Mouse (Mus musculus) forebrain, postnatal 0 days (tissue): ENCODE data around the gene Cct8l1. TPM values are rescaled to one million over a fixed set of nuclear protein-coding genes. Genes with fewer than 3 reads are reported as not detected.
A peak's percentile ranks its signal among the peaks of the same experiment; 100 is the strongest.

Source experiments
- ATAC-seq: fragments of 200-750 bp; cut with Nextera tagmentation; 2 replicates; pipeline ENCODE4 v1.8.0; 2017; ENCODE audit warnings: mild to moderate bottlenecking, moderate library complexity
- DNase-seq: peaks from one replicate; pipeline ENCODE4 v3.0.0-alpha.2; 2015
- H3K27ac ChIP-seq: fragments of 300-500 bp; sonication (generic); 2 replicates; pipeline ENCODE4 v1.5.1; 2014; ENCODE audit warnings: low read depth, mild to moderate bottlenecking, antibody characterized with exemption, low read length, moderate library complexity, mixed read lengths
- H3K27me3 ChIP-seq: fragments of 300-500 bp; sonication (generic); 2 replicates; pipeline ENCODE4 v1.6.1; 2014; ENCODE audit warnings: mild to moderate bottlenecking, low read length, mixed read lengths; ENCODE audit not compliant: insufficient read depth
- H3K36me3 ChIP-seq: fragments of 300-500 bp; sonication (generic); 2 replicates; pipeline ENCODE4 v1.6.1; 2014; ENCODE audit warnings: mild to moderate bottlenecking, moderate library complexity; ENCODE audit not compliant: insufficient read depth
- H3K4me1 ChIP-seq: fragments of 300-500 bp; sonication (generic); 2 replicates; pipeline ENCODE4 v1.6.1; 2014; ENCODE audit warnings: antibody characterized with exemption; ENCODE audit not compliant: insufficient read depth
- H3K4me2 ChIP-seq: fragments of 300-500 bp; sonication (generic); 2 replicates; pipeline ENCODE4 v1.6.1; 2014; ENCODE audit warnings: low read depth, mild to moderate bottlenecking, moderate library complexity
- H3K4me3 ChIP-seq: fragments of 300-500 bp; sonication (generic); 2 replicates; pipeline ENCODE4 v1.5.1; 2014; ENCODE audit warnings: low read depth, low read length, mixed read lengths
- H3K9ac ChIP-seq: fragments of 300-500 bp; sonication (generic); 2 replicates; pipeline ENCODE4 v1.6.1; 2014; ENCODE audit warnings: mild to moderate bottlenecking
- H3K9me3 ChIP-seq: fragments of 300-500 bp; sonication (generic); 2 replicates; pipeline ENCODE4 v1.6.1; 2016; ENCODE audit warnings: low read length
- CTCF ChIP-seq: sonication (generic); IDR thresholded peaks from 2 replicates; pipeline ENCODE4 v1.5.1; 2016; ENCODE audit warnings: antibody characterized with exemption, control low read depth, low read depth
- WGBS: fragments of 180-500 bp; shearing (Covaris S2); extraction: QIAGEN DNeasy Blood & Tissue Kit; methylation state at CpG from one replicate; pipeline ENCODE4 v1.1.7; 2014; 5-methylcytosine and 5-hydroxymethylcytosine counted together
- polyA plus RNA-seq: library from polyadenylated mRNA; unstranded; fragments of >200 nt; fragmentation: Nextera tagmentation; extraction: Ambion mirVana; gene quantifications from 2 replicates; pipeline ENCODE4 v1.2.1, GENCODE M21; 2015
- total RNA-seq: library from RNA; depleted of rRNA; stranded (reverse); fragments of >200 nt; gene quantifications from 2 replicates; pipeline ENCODE4 v1.2.3, GENCODE M21; 2014

The Cct8l1 gene
- total and polyA plus RNA-seq, 2 experiments from 2014 or later, result not detected

- 2% methylated on average over 39 of the region's 54 CpGs for whole genome bisulfite sequencing
- peak within 1 kb of the TSS; percentile 99 for H3K27ac ChIP-seq
- DNase-seq, result peak; percentile 80
- peak within 1 kb of the TSS; percentile 74 for H3K4me2 ChIP-seq
- TF ChIP-seq CTCF, result no peak
- no peaks in the 10 kb centered on the region for H3K27me3 ChIP-seq
- H3K9ac ChIP-seq, result peak within 1 kb of the TSS; percentile 96
- H3K4me1 ChIP-seq, result peaks cover 10% of the 10 kb centered on the region
- ATAC-seq, result no peak; the same call in none of the 2 replicates
- peak within 1 kb of the TSS; percentile 96 for H3K4me3 ChIP-seq
- H3K36me3 ChIP-seq, result no peaks in the 10 kb centered on the region
- no peaks in the 10 kb centered on the region for H3K9me3 ChIP-seq
Measured at GRCm38 (mm10) chr5:25498346-25498820, 17.5 kb upstream of the Cct8l1 start, which contains the start of gene Kmt2c. Gene Kmt2c (minus strand): TSS chr5:25498783.

DNA sequence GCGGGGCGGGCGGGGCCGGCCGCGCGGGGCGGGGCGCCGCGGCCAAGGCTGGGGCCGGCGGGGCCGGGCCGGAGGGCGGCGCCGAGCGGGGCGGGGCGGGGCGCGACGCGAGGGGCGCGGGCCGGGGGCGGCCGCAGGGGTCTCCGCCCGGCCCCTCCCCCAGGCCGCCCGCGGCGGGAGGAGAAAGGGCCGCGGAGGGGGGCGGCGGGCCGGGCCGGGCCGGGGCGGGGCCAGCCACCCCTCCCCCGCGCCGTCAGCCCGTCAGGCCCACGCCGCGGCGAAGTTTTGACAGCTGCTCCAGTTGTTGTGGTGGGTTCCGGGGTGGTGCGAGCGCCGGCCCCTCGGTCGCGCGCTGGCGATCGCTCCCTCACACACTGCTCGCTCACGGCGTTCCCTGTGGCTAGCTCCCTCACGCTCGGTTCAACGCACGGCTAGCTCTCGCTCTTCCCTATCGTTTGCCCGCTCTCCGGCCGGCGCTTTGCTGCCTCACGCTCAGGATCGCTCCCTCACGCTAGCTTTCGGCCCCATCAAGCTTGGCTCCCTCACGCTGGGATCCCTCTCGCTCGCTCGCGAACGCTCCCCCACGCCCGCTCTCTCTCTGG is 16.9 kb upstream of the Cct8l1 start:
- Histone ChIP-seq H3K4me2 (peak overlapping the region; percentile 74), H3K9ac (peak overlapping the region; percentile 96), H3K36me3 (no peaks in the 10 kb centered on the region), H3K4me1 (peaks cover 10% of the 10 kb centered on the region), H3K9me3 (no peaks in the 10 kb centered on the region), H3K27me3 (no peaks in the 10 kb centered on the region), H3K4me3 (peak overlapping the region; percentile 96), H3K27ac (peak overlapping the region; percentile 99)
- DNase-seq (no peak), ATAC-seq (peak; percentile 74)
- under 1% methylated on average over 33 of the region's 87 CpGs for WGBS
- no peak for TF ChIP-seq CTCF

- Histone ChIP-seq H3K9me3 (no peaks in the 10 kb centered on the region), H3K4me3 (peak overlapping the region; percentile 96), H3K4me1 (peaks cover 10% of the 10 kb centered on the region), H3K36me3 (no peaks in the 10 kb centered on the region), H3K27me3 (no peaks in the 10 kb centered on the region), H3K4me2 (peak overlapping the region; percentile 55), H3K9ac (peak overlapping the region; percentile 96), H3K27ac (peak overlapping the region; percentile 99)
- ATAC-seq (peak; percentile 86), DNase-seq (peak; percentile 99)
- WGBS, result under 1% methylated on average over 76 of the region's 90 CpGs
- no peak; the same call in 1 of the 2 replicates for TF ChIP-seq CTCF
Measured at GRCm38 (mm10) chr5:25499423-25500398, 16.2 kb upstream of the Cct8l1 start.

DNA sequence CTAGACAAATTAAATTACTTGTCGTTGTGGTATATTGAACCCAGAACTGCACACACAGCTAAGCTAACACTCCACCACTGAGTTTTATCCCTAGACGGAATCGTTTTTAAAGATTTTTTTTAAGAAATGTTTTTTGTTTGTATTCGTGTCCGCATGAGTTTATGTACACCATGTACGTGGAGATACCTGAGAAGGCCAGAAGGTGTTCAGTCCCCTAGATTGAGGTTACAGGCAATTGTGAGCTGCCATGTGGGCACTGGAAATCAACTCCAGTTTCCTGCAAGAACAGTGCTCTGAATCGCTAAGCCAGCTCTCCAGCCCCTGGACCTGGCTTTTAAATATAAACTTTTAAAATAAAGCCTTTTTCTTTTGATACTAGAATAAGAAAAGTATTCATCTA is 15.2 kb upstream of the Cct8l1 start:
- no peak for TF ChIP-seq CTCF
- no peak overlapping the region for H3K27ac ChIP-seq
- no peaks in the 10 kb centered on the region for H3K9me3 ChIP-seq
- peak overlapping the region; percentile 96 for H3K9ac ChIP-seq
- DNase-seq (no peak), ATAC-seq (no peak)
- H3K4me2 ChIP-seq, result peak overlapping the region; percentile 55
- H3K36me3 ChIP-seq, result no peaks in the 10 kb centered on the region
- 73% methylated on average over 7 of the region's 7 CpGs for WGBS
- H3K4me3 ChIP-seq, result peak overlapping the region; percentile 96
- no peaks in the 10 kb centered on the region for H3K27me3 ChIP-seq
- peaks cover 10% of the 10 kb centered on the region for H3K4me1 ChIP-seq

DNA sequence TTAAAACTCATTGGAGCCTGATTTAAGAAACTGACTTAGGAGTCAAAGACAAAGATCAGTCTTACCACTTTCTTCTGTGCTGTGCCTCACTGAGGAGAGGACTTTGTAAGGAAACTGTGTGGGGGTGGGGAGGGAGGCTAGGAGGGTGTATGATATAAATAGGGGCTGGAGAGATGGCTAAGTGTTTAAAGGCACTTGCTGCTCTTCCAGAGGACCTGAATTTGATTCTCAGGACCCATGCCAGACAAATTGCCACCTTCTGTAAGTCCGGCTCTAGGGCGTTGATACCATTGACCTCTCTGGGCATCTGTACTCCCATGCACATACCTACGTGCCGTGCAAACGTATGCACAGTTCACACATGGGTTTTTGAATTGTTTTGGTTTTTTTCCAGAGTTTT is 9.8 kb upstream of the Cct8l1 start:
- Histone ChIP-seq H3K9ac (no peak overlapping the region), H3K4me3 (no peak overlapping the region), H3K4me1 (no peaks in the 10 kb centered on the region), H3K4me2 (no peak overlapping the region), H3K27me3 (no peaks in the 10 kb centered on the region), H3K36me3 (no peaks in the 10 kb centered on the region), H3K27ac (no peak overlapping the region), H3K9me3 (no peaks in the 10 kb centered on the region)
- no peak for TF ChIP-seq CTCF
- DNase-seq, result no peak
- no peak for ATAC-seq
- WGBS, result 87% methylated on average over 5 of the region's 5 CpGs

DNA sequence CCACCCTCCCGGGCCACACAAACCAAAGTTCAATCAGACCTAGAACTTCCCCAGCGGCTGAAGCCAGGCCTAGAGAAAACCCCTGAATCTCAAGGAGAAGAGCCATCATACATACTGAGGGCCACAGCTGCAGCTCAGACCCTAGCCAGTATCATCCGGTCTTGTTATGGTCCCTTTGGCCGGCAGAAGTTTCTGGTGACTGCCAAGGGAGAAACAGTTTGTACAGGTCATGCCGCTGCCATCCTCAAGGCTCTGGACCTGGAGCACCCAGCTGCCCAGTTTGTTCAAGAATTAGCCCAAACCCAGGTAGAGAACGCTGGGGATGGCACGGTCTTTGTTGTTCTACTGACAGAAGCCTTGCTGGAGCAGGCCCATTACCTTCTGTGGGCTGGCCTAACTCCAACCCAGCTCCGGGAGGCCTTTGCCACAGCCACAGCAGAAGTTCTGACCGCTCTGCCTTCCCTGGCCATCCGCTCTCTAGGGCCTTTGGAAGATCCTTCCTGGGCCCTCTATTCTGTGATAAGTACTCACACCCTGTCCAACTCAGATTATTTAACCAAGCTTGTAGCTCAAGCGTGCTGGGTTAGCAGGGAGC is 531 bp downstream of the Cct8l1 start:
- Histone ChIP-seq H3K27me3 (no peaks in the 10 kb centered on the region), H3K36me3 (no peaks in the 10 kb centered on the region), H3K9me3 (no peaks in the 10 kb centered on the region), H3K4me1 (no peaks in the 10 kb centered on the region), H3K4me3 (no peak overlapping the region), H3K4me2 (no peak overlapping the region), H3K27ac (no peak overlapping the region), H3K9ac (no peak overlapping the region)
- ATAC-seq (no peak), DNase-seq (no peak)
- TF ChIP-seq CTCF, result no peak
- WGBS, result 95% methylated on average over 11 of the region's 11 CpGs
